Mouse (Mus musculus) liver, embryonic 16.5 days (tissue): ENCODE data around the gene Rnaset2b. TPM values are rescaled to one million over a fixed set of nuclear protein-coding genes. Genes with fewer than 3 reads are reported as not detected.
"Not testable (repeated sequence)": the region's sequence is repeated elsewhere in the genome, so short reads cannot be mapped to it uniquely, and the experiment has no call there.

Experiments
- ATAC-seq: fragments of 200-750 bp; cut with Nextera tagmentation; 2 replicates; pipeline ENCODE4 v1.8.0; 2017; ENCODE audit warnings: low read depth, mild to moderate bottlenecking, moderate number of reproducible peaks, moderate library complexity
- H3K27ac ChIP-seq: fragments of 300-500 bp; sonication (generic); 2 replicates; pipeline ENCODE4 v1.5.1; 2014; ENCODE audit warnings: mild to moderate bottlenecking, low read length
- H3K27me3 ChIP-seq: fragments of 300-500 bp; sonication (generic); 2 replicates; pipeline ENCODE4 v1.6.1; 2014; ENCODE audit warnings: low read depth, low read length, mixed read lengths; ENCODE audit not compliant: control insufficient read depth, insufficient read depth
- H3K36me3 ChIP-seq: fragments of 300-500 bp; sonication (generic); 2 replicates; pipeline ENCODE4 v1.6.1; 2014; ENCODE audit warnings: mild to moderate bottlenecking; ENCODE audit not compliant: control insufficient read depth, insufficient read depth
- H3K4me1 ChIP-seq: fragments of 300-500 bp; sonication (generic); 2 replicates; pipeline ENCODE4 v1.6.1; 2014; ENCODE audit warnings: low read depth, low read length, mixed read lengths; ENCODE audit not compliant: control insufficient read depth
- H3K4me2 ChIP-seq: fragments of 300-500 bp; sonication (generic); 2 replicates; pipeline ENCODE4 v1.6.1; 2014; ENCODE audit warnings: low read depth, low read length, mixed read lengths
- H3K4me3 ChIP-seq: fragments of 300-500 bp; sonication (generic); 2 replicates; pipeline ENCODE4 v1.5.1; 2014; ENCODE audit warnings: low read depth, mild to moderate bottlenecking, low read length
- H3K9ac ChIP-seq: fragments of 300-500 bp; sonication (generic); 2 replicates; pipeline ENCODE4 v1.6.1; 2014; ENCODE audit warnings: low read depth, low read length
- H3K9me3 ChIP-seq: fragments of 300-500 bp; sonication (generic); replicated peaks from 2 replicates; pipeline ENCODE4 v1.6.1; 2016; ENCODE audit warnings: low read length; ENCODE audit not compliant: control insufficient read depth
- WGBS: fragments of 180-500 bp; shearing (Covaris S2); extraction: QIAGEN DNeasy Blood & Tissue Kit; methylation state at CpG from one replicate; pipeline ENCODE4 v1.1.7; 2014; ENCODE audit not compliant: insufficient replicate concordance; 5-methylcytosine and 5-hydroxymethylcytosine counted together
- polyA plus RNA-seq: library from polyadenylated mRNA; unstranded; fragments of >200 nt; fragmentation: Nextera tagmentation; extraction: Ambion mirVana; gene quantifications from 2 replicates; pipeline ENCODE4 v1.2.1, GENCODE M21; 2015

The Rnaset2b gene
- polyA plus RNA-seq, 1 experiment from 2014 or later: 121 TPM

GRCm38 (mm10) chr17:7030622-7031174 lies 60.3 kb downstream of the Rnaset2b start:
- ATAC-seq, H3K9me3 ChIP-seq: not testable (repeated sequence)
- WGBS: 54% methylated on average over 3 of the region's 6 CpGs

GRCm38 (mm10) chr17:7033192-7034166 lies 63.0 kb downstream of the Rnaset2b start:
- not testable (repeated sequence) for ATAC-seq, H3K27me3 ChIP-seq, H3K4me3 ChIP-seq, H3K4me1 ChIP-seq, H3K9me3 ChIP-seq, H3K27ac ChIP-seq, H3K36me3 ChIP-seq, H3K4me2 ChIP-seq, H3K9ac ChIP-seq
- 32% methylated on average over 2 of the region's 17 CpGs for WGBS

More at GRCm38 (mm10) chr17:7030622-7031174, 60.3 kb downstream of the Rnaset2b start:
- H3K4me3 ChIP-seq, H3K36me3 ChIP-seq, H3K27ac ChIP-seq, H3K4me2 ChIP-seq, H3K4me1 ChIP-seq, H3K27me3 ChIP-seq, H3K9ac ChIP-seq: not testable (repeated sequence)

Other genes starting within 250 kb of the Rnaset2b start
- gene Ezr, start 187.8 kb upstream of the Rnaset2b start, polyA plus RNA-seq: 43.3 and 44.1 TPM in 2 replicates
- 11.1 and 12.0 TPM in 2 replicates for gene Rsph3b, start 22.0 kb upstream of the Rnaset2b start, polyA plus RNA-seq
- 11.0 and 12.3 TPM in 2 replicates for gene Tagap1, start 9.5 kb upstream of the Rnaset2b start, polyA plus RNA-seq
- not detected in 2 replicates for gene Gm49721, start 8.3 kb downstream of the Rnaset2b start, polyA plus RNA-seq
- gene Gm1604a, start 54.9 kb downstream of the Rnaset2b start, polyA plus RNA-seq: 0.12 and 0.27 TPM in 2 replicates
- gene Rps6ka2, start 199.5 kb downstream of the Rnaset2b start, polyA plus RNA-seq: 1.1 and 1.6 TPM in 2 replicates